Mouse (Mus musculus) embryo, embryonic 11.5 days (tissue): ENCODE results near the gene Iqsec1.

Experiments used
- DNase-seq: peaks from one replicate; pipeline ENCODE4 v3.0.0-alpha.2; 2012; ENCODE audit warnings: low read depth, low spot score

Iqsec1 gene

GRCm38 (mm10) chr6:90813526-90813925 lies 175.0 kb downstream of the Iqsec1 start:
- no peak for DNase-seq

- no peak for DNase-seq
Observed at GRCm38 (mm10) chr6:90812584-90812983, 175.9 kb downstream of the Iqsec1 start.

DNA sequence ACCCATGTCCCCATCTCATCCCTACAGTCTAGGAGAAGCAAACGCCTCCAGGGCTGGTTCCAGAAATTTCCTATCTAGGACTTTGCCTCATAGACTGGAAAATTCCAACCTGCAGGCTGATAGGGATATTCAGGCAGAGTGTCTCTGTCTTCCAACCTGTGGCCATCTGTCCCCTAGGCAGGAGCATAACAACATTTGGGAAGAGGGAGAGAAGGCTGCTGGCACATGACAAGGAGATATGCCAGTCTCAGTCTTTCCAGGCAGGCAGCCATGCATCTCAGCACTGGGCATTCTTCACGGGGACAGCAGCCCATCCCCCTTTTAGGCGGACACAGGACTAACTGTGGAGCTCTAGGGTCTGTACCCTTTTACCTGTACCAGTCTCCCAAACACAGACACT lies 176.4 kb downstream of the Iqsec1 start:
- DNase-seq: no peak

DNA sequence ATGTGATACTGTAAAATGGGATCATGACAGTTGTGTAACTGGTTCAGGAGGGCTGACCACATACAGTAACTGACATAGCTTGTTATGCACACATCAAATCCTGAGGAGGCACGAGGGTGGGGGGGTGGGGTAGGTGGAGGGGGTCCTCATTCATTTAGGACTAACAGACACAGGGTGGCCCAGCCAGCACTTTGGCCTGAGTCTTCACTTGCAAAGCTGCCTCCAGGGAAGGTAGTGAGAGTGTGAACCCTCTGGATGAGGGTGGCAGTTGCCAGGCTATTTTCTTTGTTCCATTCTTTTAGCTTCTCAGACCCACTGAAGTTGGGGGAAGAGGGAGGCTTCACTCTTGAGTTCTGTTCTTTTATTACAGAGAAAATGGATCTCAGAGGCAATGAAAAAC lies 177.9 kb downstream of the Iqsec1 start:
- no peak for DNase-seq

- peak; percentile 75 for DNase-seq
Observed at GRCm38 (mm10) chr6:90809960-90810362, 178.5 kb downstream of the Iqsec1 start.

DNA sequence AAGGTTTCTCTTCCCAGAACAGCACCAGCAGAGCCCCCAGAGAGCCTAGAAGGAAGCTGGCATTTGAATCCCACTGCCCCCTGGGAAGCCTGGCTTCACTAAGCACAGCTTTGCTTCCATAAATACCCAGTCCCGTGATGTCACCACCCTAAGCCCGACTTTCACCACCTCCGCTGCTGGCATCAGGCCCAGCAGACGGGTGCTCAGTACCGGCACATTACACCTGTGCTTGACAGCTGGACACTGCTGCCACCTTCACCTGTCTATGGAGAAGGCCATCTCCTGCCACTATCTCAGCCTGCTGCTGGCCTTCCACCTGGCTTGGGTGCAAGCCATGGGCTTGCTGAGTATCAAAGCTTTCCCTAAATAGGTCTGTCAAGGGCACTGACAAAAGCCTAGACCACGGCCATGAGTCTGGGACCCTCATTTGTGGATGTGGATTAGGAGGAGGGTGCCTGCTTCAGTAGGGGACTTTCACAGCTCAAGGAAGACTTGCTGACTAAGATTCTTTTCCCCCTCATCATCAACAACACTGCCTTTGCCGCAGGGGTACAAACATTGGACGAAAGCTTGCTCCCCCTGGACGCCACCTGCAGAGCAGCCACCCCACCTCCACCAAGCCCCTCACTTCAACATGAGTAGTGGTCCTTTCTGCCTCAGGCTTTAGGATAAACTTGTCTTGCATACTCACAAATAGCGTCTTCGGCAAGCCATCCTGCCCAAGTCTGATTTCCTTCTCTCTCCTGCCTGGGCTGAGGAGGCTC lies 179.2 kb downstream of the Iqsec1 start:
- DNase-seq: no peak

- no peak for DNase-seq
Observed at GRCm38 (mm10) chr6:90808544-90808943, 179.9 kb downstream of the Iqsec1 start.

GRCm38 (mm10) chr6:90808134-90808533 lies 180.4 kb downstream of the Iqsec1 start:
- no peak for DNase-seq

- no peak for DNase-seq
Observed at GRCm38 (mm10) chr6:90807581-90807980, 180.9 kb downstream of the Iqsec1 start.

DNA sequence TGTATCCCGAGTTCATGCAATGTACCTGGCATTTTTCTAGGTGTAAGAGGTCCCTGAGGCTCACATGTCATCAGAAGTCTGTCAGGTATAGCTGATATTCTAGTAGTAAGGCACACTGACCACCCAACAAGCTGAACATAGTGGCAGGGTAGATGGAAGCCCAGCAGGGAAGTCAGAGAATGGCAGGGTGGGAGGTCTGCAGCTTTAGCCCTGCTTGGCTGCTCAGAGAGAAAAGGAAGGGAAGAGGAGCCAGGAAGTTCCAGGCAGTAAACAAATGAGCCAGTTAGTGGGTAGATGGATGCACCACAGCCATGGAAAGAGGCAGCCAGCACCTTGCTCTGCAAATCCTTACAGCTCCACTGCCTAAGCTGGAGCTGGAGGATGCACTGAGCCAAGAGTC lies 181.7 kb downstream of the Iqsec1 start:
- no peak for DNase-seq

GRCm38 (mm10) chr6:90805101-90805500 lies 183.4 kb downstream of the Iqsec1 start:
- no peak for DNase-seq

DNA sequence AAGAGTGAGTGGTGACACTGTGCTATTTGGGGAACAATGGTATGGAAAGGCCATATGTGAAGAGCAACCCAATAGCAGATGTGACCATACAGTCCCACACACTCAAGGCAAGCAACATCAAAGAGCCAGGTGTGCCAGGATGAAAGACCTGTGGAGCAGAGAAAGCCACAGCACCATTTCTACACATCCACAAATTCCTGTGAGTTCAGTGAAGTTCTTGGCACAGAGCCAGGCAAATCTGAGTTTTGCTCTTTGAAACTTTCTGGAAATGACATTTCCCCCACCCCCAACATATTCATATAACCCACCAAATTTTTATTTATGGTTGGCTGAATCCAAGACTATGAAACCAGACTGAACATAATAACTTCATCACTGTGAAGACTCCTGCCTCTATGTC lies 183.8 kb downstream of the Iqsec1 start:
- no peak for DNase-seq

- DNase-seq: no peak
Observed at GRCm38 (mm10) chr6:90802604-90803003, 185.9 kb downstream of the Iqsec1 start.

GRCm38 (mm10) chr6:90802058-90802457 lies 186.4 kb downstream of the Iqsec1 start:
- no peak for DNase-seq

DNA sequence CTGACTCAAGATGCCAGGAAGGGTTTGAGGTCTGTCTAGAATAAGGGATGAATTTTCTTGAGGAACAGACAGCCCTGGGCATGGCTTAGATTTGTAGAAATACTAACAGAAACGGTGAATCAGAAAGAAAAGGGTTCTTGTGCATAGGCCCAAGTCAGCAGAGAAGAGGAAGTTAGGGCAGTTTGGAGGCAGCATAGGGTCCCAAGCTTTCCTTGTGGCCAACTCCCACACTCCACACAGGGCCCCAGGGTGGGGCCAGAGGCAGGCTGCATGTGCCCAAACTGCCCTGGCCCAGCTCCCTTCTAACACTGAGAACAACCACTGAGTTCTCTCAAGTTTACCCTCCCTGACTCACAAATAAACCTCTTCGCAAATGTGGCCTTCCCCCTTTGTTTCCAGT lies 187.7 kb downstream of the Iqsec1 start:
- no peak for DNase-seq

- no peak for DNase-seq
Observed at GRCm38 (mm10) chr6:90799116-90799515, 189.4 kb downstream of the Iqsec1 start.

GRCm38 (mm10) chr6:90798201-90798600 lies 190.3 kb downstream of the Iqsec1 start:
- DNase-seq: no peak

DNA sequence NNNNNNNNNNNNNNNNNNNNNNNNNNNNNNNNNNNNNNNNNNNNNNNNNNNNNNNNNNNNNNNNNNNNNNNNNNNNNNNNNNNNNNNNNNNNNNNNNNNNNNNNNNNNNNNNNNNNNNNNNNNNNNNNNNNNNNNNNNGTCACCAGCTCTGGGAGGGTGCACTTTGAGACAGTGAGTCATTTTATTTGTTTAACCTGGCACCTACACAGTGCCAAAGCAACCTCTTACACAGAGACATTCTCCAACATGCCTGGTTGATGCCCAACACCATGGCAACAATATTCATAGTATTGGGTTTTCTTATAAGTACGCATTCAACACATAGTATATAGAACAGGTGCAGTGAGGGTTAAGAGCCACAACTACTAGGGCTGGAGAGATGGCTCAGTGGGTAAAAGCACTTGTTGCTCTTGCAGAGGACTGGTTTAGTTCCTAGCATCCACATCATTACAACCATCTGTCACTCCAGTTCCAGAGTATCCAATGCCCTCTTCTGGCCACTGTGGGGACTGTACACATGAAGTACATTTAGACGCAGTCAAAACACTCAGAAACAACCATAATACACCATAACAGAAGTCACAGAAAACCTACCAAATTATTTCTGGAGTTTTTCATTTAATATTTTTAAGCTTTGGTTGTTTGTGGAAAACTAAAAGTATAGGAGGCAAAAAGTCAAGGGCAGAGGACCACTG lies 191.4 kb downstream of the Iqsec1 start:
- DNase-seq: no peak

- DNase-seq: no peak
Observed at GRCm38 (mm10) chr6:90790901-90791300, 197.6 kb downstream of the Iqsec1 start.

DNA sequence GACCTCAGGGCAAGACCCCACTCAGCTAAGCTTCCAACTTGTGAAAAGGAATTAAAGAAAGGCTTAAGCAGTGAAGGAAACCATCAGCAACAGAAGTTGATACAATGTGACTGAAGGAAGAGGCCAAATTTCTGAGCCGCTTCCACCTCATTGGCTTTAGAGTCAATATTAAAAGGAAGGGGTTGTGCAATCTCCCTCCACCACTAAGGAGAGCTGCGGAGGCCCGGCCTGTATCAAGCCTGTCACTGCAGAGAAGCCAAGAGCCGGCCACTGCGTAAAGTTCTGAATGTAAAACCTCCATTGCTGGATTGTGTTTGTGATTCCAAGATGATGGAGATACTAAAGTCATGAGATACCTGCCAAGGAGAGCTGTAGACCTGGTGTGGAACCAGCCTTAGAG lies 199.0 kb downstream of the Iqsec1 start:
- DNase-seq: no peak

- no peak for DNase-seq
Observed at GRCm38 (mm10) chr6:90787587-90787986, 200.9 kb downstream of the Iqsec1 start.

GRCm38 (mm10) chr6:90787036-90787435 lies 201.4 kb downstream of the Iqsec1 start:
- DNase-seq: no peak

GRCm38 (mm10) chr6:90786589-90786988 lies 201.9 kb downstream of the Iqsec1 start:
- DNase-seq: no peak
